Mouse (Mus musculus) layer of hippocampus, adult 11-12 months (tissue): Measurements from ENCODE around the gene Bmp2k.

ENCODE experiments used
- DNase-seq: peaks from one replicate; pipeline ENCODE4 v3.0.0; 2022; ENCODE audit warnings: low spot score

Gene Bmp2k

GRCm38 (mm10) chr5:97099954-97100353 lies 102.5 kb downstream of the Bmp2k start:
- no peak for DNase-seq

DNA sequence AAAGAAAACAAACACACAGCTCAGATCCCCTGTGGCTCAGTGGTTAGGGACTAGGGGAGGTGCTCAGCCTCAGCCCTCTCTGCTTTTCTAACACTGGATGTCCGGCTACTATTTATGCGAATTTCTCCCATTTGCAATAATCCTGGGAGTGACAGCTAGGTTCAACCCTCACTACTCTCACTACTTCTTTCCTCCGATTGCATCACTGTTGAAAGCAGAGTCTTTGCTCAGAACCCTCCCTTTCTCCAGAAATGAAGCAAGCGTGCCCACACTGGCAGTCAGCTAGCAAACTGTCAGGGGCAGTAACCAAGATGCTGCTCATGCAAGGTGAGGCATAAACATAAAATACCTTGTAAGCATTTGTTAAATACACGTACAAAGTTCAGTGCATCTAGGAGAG lies 110.8 kb downstream of the Bmp2k start:
- DNase-seq, result no peak

- DNase-seq, result no peak
These were observed 112.6 kb downstream of the Bmp2k start for GRCm38 (mm10) chr5:97110133-97110532.

GRCm38 (mm10) chr5:97110697-97111096 lies 113.2 kb downstream of the Bmp2k start:
- DNase-seq, result no peak

GRCm38 (mm10) chr5:97111207-97111910 lies 113.9 kb downstream of the Bmp2k start, which contains the start of gene Paqr3:
TSS of gene Paqr3 (minus strand) at chr5:97111596.
- DNase-seq, result peak; percentile 96

- DNase-seq, result no peak
These were observed 127.5 kb downstream of the Bmp2k start for GRCm38 (mm10) chr5:97124977-97125376.

DNA sequence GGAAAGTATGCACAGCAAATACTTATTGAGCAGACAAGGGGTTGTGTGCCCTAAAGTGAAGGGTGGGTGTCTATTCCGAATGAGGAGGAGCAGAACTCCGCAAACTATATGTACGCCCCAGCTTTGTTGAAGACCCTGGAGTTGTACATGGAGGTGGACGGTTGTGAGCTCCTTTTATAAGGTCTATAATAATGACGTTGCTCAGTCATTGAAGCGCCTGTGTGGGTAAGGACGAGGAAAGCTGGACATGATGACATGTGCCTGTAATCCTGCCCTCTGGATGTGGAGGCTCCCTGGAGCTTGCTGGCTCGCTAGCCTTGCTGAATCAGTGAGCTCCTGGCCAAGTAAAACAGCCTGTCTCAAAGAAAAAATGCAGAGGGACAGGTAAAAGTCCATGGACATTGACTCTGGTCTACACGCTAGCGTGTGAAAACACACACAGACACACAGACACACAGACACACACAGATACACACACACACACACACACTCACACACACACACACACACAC lies 128.0 kb downstream of the Bmp2k start:
- DNase-seq, result no peak

- DNase-seq, result peak; percentile 52
These were observed 128.5 kb downstream of the Bmp2k start for GRCm38 (mm10) chr5:97126005-97126404.

DNA sequence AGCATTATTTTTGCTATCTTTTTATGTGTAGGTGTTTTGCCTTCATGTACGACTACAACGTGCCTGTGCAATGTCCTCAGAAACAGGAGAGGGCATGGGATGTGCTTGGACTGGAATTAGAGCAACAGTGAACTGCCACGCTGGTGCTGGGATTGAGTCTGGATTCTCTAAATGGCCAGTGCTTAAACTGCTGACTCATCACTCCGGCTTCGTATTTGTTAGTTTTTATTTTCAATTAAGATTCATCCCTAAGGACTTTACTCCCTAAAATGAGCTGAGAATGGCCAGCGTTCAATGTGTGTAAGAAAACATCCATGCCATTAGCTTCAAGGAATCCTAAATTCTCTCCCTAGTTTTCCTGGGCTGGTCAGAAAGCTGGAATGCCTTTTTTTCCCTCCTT lies 129.8 kb downstream of the Bmp2k start:
- DNase-seq, result no peak

- DNase-seq, result peak; percentile 74
These were observed 131.0 kb downstream of the Bmp2k start for GRCm38 (mm10) chr5:97128242-97129226.

DNA sequence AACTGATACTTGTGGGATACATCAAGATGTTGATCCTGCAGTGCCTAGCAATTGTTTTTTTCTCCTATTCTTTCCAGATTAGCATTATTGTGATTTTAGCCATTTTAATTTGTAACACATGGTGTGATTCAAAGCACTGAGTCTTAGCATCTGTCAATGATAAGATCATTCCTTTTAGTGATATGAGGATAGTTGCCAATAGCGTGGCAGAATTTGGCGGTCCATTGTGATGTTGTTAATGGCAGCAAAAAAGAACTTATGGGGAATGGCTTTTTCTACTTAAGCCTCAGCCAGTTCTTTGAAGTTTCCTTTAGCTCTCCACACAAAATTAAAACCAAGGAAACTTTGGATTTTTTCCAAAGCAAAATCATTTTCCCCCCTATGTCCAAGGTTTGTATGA lies 132.1 kb downstream of the Bmp2k start:
- DNase-seq, result no peak

DNA sequence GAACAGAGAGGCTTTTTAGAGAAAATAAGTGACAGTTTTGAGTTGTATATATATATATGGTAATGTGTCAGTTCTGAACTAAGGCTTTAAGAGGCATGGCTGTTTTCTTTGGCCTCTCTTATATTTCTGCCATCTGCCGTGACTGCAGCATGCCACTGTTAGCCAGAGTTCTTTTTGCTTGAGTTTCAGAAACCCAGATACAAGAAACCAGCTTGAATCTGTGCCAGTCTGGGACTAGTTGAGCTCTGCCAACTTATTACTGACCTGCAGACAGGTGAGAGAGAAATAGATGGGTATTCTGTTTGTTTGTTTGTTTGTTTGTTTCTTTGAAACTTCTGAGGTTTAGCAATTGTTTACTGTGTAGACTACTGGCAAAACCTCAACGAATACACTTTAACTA lies 137.8 kb downstream of the Bmp2k start:
- DNase-seq, result no peak
